22 mouse cellular contexts compared by ENCODE assay signal in the genomic region with DNA sequence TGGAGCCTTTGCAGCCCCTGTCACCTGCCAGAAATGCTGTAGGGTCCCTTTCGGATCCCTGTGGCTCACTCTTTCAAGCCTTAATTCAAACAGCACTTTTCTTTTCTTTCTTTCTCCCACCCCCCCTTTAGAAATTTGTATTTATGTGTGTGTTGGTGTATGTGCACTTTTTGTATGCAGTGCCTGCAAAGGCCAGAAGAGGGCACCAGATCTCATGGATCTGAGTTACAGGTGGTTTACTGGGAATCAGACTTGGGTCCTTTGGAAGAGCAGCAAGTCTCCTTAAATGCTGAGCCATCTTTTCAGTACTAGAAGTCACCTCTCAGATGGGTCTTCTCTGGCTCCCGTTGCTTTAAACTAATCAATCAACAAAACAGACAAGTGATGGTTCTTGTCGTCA. TPM values are rescaled to one million over a fixed set of nuclear protein-coding genes. Genes with fewer than 3 reads are reported as not detected.
DNase-seq lines count a peak whose midpoint lies in the region; ATAC-seq and TF ChIP-seq lines count a peak whose summit lies in the region.
"Had no signal": no experiment of that assay in that cellular context is flagged by ENCODE, and none has a peak within 500 bp of the region (broad histone marks: within the 10 kb centered on the region; RNA-seq: fewer than 3 reads in every experiment).

No protein-coding gene starts in this region.

- no peak overlapping the region for H3K4me3 ChIP-seq in heart, postnatal 0 days (ENCODE audit: low read depth, low read length)
- H3K4me3 ChIP-seq in lung, postnatal 0 days (ENCODE audit: low read depth, low read length): no peak overlapping the region
- H3K4me3 ChIP-seq: embryonic facial prominence, embryonic 12.5 days; heart, embryonic 15.5 days; limb, embryonic 15.5 days; lung, embryonic 15.5 days had no signal

- no peak for DNase-seq in heart, postnatal 0 days (ENCODE audit: low spot score)
- DNase-seq in heart, postnatal 14 days: no peak
- DNase-seq in lung, postnatal 0 days (ENCODE audit: low spot score): no peak
- no peak for DNase-seq in lung, postnatal 14 days
- peak; percentile 62 for DNase-seq in ES-CJ7 (ENCODE audit: low read depth, low spot score)
- peak; percentile 16 for DNase-seq in c-Kit-positive CD71-positive TER-119-positive erythroid progenitor cells, embryonic 14.5 days (ENCODE audit: low spot score)
- DNase-seq in testis, postnatal 10 days (ENCODE audit: low spot score): no peak
- DNase-seq: cerebellum, adult 18-20 months; heart, adult 11 months; layer of hippocampus, adult 9-11 months; midbrain, embryonic 14.5 days; retina, postnatal 1 day had no signal

- no peak for ATAC-seq in heart, postnatal 0 days (ENCODE audit: insufficient read depth, low read depth)
- ATAC-seq in lung, postnatal 0 days: no peak
- no peak for ATAC-seq in cerebellum, adult (ENCODE audit: insufficient number of reproducible peaks, low FRiP score, low TSS enrichment)
- ATAC-seq: forebrain, embryonic 16.5 days; intestine, embryonic 16.5 days had no signal

- no peaks in the 10 kb centered on the region for H3K36me3 ChIP-seq in heart, postnatal 0 days (replicated peaks; ENCODE audit: control insufficient read depth, insufficient read depth, low read length)
- H3K36me3 ChIP-seq in lung, postnatal 0 days (ENCODE audit: insufficient read depth, low read length): no peaks in the 10 kb centered on the region
- H3K36me3 ChIP-seq: embryonic facial prominence, embryonic 12.5 days; heart, embryonic 15.5 days; limb, embryonic 15.5 days; lung, embryonic 15.5 days had no signal

- no peak overlapping the region for H3K4me2 ChIP-seq in heart, postnatal 0 days (ENCODE audit: low read depth, low read length)
- H3K4me2 ChIP-seq in lung, postnatal 0 days (replicated peaks; ENCODE audit: low read depth, low read length): no peak overlapping the region
- H3K4me2 ChIP-seq: embryonic facial prominence, embryonic 12.5 days; heart, embryonic 15.5 days; limb, embryonic 15.5 days; lung, embryonic 15.5 days had no signal

- H3K27ac ChIP-seq in heart, postnatal 0 days (ENCODE audit: low read depth): no peak overlapping the region
- H3K27ac ChIP-seq in lung, postnatal 0 days (ENCODE audit: low read length): no peak overlapping the region
- H3K27ac ChIP-seq: embryonic facial prominence, embryonic 12.5 days; heart, embryonic 15.5 days; limb, embryonic 15.5 days; lung, embryonic 15.5 days had no signal

- peaks cover 39% of the 10 kb centered on the region for H3K27me3 ChIP-seq in heart, postnatal 0 days (ENCODE audit: control insufficient read depth, insufficient read depth, low read length)
- peaks cover 12% of the 10 kb centered on the region for H3K27me3 ChIP-seq in lung, postnatal 0 days (replicated peaks; ENCODE audit: insufficient read depth, low read length)

- H3K9ac ChIP-seq in heart, postnatal 0 days (replicated peaks; ENCODE audit: low read depth, low read length): no peak overlapping the region
- no peak overlapping the region for H3K9ac ChIP-seq in lung, postnatal 0 days (replicated peaks; ENCODE audit: low read depth)
- H3K9ac ChIP-seq: embryonic facial prominence, embryonic 12.5 days; heart, embryonic 15.5 days; limb, embryonic 15.5 days; lung, embryonic 15.5 days had no signal

- TF ChIP-seq EP300 in heart, postnatal 0 days (IDR thresholded peaks at IDR 0.05; ENCODE audit: low read depth): no peak
- TF ChIP-seq EP300 in lung, postnatal 0 days (IDR thresholded peaks at IDR 0.05): no peak

- peak; percentile 9; the same call in 1 of the 2 replicates for TF ChIP-seq CTCF in heart, postnatal 0 days (IDR thresholded peaks at IDR 0.05; ENCODE audit: low read depth)
- peak; percentile 17; the same call in 1 of the 2 replicates for TF ChIP-seq CTCF in lung, postnatal 0 days (IDR thresholded peaks at IDR 0.05)

- no peaks in the 10 kb centered on the region for H3K4me1 ChIP-seq in heart, postnatal 0 days (ENCODE audit: control insufficient read depth, insufficient read depth)
- no peaks in the 10 kb centered on the region for H3K4me1 ChIP-seq in lung, postnatal 0 days (ENCODE audit: insufficient read depth, low read depth, low read length)
- H3K4me1 ChIP-seq: embryonic facial prominence, embryonic 12.5 days; heart, embryonic 15.5 days; limb, embryonic 15.5 days; lung, embryonic 15.5 days had no signal

- intact Hi-C loops in heart, postnatal 14 days (cut with DNase I): no loop called here

- no peaks in the 10 kb centered on the region; the same call in 1 of the 2 replicates for H3K9me3 ChIP-seq in heart, postnatal 0 days (replicated peaks; ENCODE audit: control insufficient read depth, low read length)
- H3K9me3 ChIP-seq in lung, postnatal 0 days (ENCODE audit: low read length): no peaks in the 10 kb centered on the region
- H3K9me3 ChIP-seq: embryonic facial prominence, embryonic 12.5 days; heart, embryonic 15.5 days; limb, embryonic 15.5 days; lung, embryonic 15.5 days had no signal

- WGBS in heart, postnatal 0 days: 84% methylated on average over 3 of the region's 3 CpGs
- WGBS in lung, postnatal 0 days: 82% methylated on average over 3 of the region's 3 CpGs

RNA-seq across cellular contexts. Expression of gene Cabp7, which starts 7.5 kb away (rescaled TPM):
- not detected in 2 replicates for total RNA-seq in heart, postnatal 0 days (2014; rRNA removed; ENCODE audit: low replicate concordance)
- 0.07 TPM in 1 of 2 replicates, not detected in the other for polyA plus RNA-seq in heart, postnatal 0 days (2015; fragmentation: Nextera tagmentation; extraction: Ambion mirVana)
- not detected for total RNA-seq in heart, postnatal 14 days (2021)
- 0.14 and 0.15 TPM in 2 replicates for polyA plus RNA-seq in lung, postnatal 0 days (2015; fragmentation: Nextera tagmentation; extraction: Ambion mirVana)
- total RNA-seq: common myeloid progenitor, adult 5-6 weeks; megakaryocyte progenitor cell, adult 5-6 weeks had no signal
- polyA plus RNA-seq: lung, embryonic 15.5 days; small intestine, adult 2 months had no signal

RNA-seq across cellular contexts. Expression of gene Zmat5, which starts 49.6 kb away (rescaled TPM):
- 35.1 and 51.2 TPM in 2 replicates for total RNA-seq in heart, postnatal 0 days (2014; rRNA removed; ENCODE audit: low replicate concordance)
- 50.5 and 54.1 TPM in 2 replicates for polyA plus RNA-seq in heart, postnatal 0 days (2015; fragmentation: Nextera tagmentation; extraction: Ambion mirVana)
- total RNA-seq in heart, postnatal 14 days (2021): 10 to 100 TPM; 21.0 to 22.6 TPM
- 63.7 and 67.2 TPM in 2 replicates for polyA plus RNA-seq in lung, postnatal 0 days (2015; fragmentation: Nextera tagmentation; extraction: Ambion mirVana)

RNA-seq across cellular contexts. Expression of gene Uqcr10, which starts 49.9 kb away (rescaled TPM):
- 721 and 837 TPM in 2 replicates for total RNA-seq in heart, postnatal 0 days (2014; rRNA removed; ENCODE audit: low replicate concordance)
- polyA plus RNA-seq in heart, postnatal 0 days (2015; fragmentation: Nextera tagmentation; extraction: Ambion mirVana): 3,434 and 3,656 TPM in 2 replicates
- total RNA-seq in heart, postnatal 14 days (2021): 1,000 to 10,000 TPM; 1,424 to 1,479 TPM
- 723 and 783 TPM in 2 replicates for polyA plus RNA-seq in lung, postnatal 0 days (2015; fragmentation: Nextera tagmentation; extraction: Ambion mirVana)

Comparison
In these comparisons a context has a peak if more than half of its experiments do, and no peak if none do; other contexts are left out.
1. DNase-seq: peak in ES-CJ7 (single experiment) and c-Kit-positive CD71-positive TER-119-positive erythroid progenitor cells, embryonic 14.5 days (single experiment); none in heart, postnatal 0 days (single experiment), heart, postnatal 14 days (0 of 2), lung, postnatal 0 days (single experiment), lung, postnatal 14 days (single experiment) and testis, postnatal 10 days (single experiment).